Mouse (Mus musculus): ENCODE data around the gene Wwc2.
"Not testable (repeated sequence)": the region's sequence is repeated elsewhere in the genome, so short reads cannot be mapped to it uniquely, and the experiment has no call there.

The Wwc2 gene

DNA sequence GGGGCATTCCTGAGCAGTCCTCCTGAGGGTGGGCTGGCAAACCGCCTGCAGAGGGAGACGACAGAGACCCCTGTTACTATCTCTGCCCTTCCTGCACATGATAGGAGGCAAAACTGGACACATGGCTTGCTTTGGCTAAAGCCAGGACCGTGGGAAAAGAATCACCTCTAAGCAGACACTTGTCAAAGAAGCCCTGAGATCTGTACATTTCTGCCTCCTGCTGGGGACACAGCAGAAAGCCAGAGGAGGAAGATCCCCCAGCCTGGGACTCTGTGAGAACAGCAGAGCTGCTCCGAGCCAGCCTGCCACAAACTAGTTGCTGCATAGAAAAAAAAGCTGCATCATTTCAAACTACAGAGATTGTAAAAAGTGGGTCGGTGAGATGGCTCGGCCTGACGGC is 147.7 kb downstream of the Wwc2 start:
- DNase-seq: no peak

DNA sequence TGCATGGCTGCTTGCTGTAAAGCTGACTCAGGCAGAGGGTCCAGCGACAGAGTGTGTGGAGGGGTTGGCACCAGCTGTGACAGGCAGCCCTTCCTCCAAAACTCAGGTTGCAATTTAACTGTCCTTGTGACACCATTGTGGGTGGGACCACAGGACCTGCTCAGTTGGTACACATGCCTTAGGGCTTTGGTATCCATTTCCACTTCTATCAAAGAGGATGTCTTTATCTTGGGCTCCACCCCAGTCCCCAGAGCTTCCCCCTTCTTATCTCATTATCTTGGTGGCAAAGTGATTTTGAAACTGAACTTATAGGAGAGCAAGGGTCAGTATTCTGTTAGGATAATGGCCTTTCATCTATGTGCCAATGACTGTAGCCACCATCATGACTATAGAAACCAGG is 156.8 kb downstream of the Wwc2 start:
- DNase-seq: no peak

DNA sequence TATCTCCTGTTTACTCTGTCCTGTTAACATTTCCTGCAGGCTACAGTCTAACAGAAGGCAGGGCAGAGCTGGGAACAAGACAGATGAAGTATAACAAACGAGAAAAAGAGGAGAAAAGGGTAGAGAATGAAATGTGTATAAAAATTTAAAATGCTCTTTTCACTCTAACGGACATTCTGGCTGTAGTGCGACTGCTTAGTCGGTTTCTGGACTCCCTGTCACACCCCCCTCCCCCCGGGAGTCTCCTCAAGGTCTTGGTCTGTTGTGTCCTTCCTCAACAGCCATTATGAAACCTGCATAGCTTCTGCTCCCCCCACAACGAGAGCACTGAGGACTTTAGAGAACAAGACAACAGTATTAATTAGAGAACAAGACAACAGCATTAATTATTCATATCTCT is 158.1 kb downstream of the Wwc2 start:
- no peak for DNase-seq

DNA sequence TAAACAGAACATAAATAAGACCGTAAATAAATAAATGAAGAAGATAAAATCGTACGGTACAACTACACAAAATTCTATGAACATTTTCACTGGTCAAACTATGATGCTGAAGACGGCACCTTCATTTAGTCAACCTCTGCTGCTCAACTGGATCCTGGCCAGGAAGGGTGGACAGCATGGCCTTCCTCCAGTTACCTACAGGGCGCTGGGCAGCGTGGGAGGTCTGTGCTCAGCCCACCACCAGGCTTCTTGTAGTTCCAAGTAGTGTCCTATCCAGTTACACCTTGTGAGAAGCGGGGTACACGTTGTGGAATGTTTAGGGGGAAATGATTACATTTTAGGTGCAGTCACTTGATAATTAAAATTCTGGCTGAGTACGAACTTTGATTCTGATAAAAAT is 163.8 kb downstream of the Wwc2 start:
- DNase-seq: no peak

DNA sequence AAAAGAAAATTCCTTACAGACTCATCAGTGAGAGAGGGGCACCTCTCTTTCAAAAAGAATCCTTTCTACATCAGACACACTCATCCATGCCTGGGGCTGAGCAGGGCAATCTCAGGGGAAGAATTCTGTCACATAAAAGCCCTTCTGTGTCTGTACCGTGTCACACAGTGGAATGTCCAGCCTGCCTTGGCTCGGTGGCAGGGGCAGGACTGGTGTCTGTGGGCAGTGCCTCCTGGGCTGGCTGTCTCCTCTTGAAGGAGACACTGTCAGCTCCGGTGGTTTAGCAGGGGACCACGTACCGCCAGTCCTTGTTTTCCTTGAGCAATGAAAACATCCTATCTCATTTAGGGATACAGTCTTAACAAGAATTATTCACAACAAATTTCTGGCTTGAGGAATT is 165.1 kb downstream of the Wwc2 start:
- DNase-seq: no peak

DNA sequence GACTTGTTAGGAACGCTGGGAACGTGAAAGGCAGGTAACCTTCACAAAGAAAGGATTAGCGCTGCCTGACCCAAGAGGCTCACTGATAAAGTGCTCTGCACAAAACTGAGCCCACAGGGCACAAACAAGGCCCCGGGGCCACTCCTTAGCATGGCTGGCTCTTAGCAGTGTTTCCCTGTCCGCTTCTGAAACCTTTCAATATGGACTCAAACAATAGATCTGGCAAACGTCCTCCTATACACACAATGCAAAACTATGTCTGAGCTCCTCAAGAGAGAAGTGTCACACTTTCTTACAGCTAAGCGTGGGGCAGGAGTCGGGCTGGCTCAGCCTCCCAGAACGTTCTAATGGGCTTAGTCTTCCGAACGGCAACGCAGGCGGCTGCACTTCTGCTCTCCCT is 166.5 kb downstream of the Wwc2 start, which contains the start of gene Cldn22:
TSS of gene Cldn22 (plus strand) at position 301 of the 400 bp plus-strand sequence.
- no peak for DNase-seq

DNA sequence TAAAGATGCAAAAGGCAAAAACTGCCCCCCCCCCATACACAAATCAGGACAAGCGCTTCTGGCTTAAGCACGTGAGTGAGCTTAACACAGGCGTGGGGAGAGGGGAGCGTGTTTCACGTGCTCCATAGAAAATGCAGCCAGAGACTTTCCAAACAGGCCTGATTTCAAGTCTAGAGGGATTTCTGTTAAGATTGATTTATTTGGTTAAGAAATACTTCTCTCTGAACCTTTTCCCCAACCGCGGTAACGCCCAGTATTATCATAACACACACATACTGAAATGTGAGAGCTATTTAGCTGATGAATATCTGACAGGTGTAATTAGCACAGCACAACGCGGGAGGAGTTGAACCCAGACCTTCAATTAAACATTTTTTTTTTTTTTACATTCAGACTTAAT is 166.9 kb downstream of the Wwc2 start:
- DNase-seq: no peak

DNA sequence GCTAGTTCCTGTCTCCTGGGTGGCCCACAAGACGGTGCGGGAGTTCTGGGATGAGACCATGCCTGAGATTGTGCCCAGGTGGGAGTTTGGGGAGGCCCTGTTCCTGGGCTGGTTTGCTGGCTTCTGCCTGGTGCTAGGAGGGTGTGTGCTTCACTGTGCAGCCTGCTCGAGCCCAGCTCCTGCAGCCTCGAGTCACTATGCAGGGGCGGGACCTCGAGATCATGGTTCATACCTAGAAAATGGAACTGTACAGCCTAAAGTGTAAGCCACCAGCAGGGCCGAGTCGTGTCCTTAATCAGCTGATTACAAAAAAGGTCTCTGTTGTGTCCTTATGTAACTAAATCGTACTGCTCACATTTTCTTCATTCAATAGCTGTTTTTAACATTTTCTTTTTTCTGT is 168.2 kb downstream of the Wwc2 start:
- not testable (repeated sequence) for DNase-seq

DNA sequence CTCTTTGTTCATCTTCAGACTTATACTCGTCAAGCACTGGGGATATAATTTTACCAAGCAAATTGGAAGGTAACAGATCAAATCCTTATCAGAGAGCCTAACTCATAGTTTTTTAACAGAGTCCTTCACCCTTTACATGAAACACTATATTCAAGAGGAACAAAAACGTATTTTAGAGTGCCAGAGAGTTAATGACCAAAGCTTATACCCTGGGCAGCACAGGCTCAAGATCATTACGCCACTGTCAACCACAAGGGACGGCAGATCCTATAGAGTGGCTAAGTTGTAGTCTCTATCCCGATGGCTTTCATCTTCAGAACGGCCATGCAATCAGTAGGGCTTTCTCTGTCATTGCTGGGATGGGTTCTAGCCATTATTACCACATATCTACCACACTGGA is 168.9 kb downstream of the Wwc2 start, which contains the start of gene Cldn24:
TSS of gene Cldn24 (plus strand) at position 301 of the 400 bp plus-strand sequence.
- DNase-seq: no peak

DNA sequence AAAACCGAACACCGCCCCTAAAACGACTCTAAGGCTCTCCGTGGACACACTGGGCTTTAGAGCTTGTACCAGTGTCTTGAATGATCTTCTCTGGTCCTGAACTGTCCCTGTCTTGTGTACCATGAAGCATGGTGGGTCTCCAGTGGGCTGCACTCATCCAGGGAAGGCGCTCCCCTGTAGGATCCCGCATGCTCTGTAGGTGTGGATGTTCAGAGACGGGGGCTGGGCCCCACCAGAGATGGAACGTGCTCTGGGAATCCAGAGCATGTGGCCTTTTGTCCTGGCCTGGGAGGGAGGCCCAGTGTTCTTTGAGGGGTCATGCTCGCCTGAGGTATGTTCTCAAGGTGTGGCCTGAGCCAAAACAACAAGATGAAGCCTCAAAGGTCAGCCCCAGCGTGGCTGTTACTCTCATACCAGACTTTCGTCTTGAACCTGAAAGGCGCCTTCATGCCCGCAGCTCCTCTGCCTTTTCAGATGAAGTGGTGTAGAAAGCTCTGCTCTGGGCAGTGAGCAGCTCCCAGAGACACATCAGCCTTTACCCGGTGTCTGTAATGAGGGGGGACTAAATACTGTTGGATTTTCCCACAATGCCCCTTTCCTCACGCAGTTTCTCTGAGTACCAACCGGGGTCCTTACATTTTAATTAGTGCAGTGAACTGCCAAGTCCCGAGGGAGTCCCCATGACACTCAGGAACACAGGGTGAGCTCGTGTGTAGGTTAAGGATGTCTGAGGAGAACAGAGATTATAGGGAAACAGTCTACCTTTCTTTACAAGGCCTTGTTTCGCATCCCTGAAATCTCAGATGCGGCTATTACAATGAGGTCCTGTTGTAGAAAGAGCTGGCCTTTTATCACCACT is 169.6 kb downstream of the Wwc2 start:
- DNase-seq: no peak

DNA sequence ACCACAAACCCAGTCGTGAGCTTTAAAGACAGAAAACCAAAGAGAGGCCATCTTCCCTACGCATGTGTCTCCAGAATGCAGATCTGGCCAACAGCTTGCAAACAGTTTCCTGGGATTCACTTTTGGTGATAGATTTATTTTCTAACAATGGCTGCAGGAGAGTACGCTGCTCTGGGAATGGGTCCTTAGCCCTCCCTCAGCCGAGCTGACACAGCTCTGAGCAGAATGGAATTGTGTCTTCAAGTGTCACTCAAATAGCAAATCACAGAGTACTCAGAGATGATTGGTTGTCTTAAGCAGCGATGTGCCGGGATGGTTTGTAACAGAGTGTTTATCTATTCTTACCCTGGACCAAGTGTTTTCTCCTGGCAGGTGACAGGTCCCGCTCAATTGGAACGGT is 171.7 kb downstream of the Wwc2 start:
- no peak for DNase-seq

DNA sequence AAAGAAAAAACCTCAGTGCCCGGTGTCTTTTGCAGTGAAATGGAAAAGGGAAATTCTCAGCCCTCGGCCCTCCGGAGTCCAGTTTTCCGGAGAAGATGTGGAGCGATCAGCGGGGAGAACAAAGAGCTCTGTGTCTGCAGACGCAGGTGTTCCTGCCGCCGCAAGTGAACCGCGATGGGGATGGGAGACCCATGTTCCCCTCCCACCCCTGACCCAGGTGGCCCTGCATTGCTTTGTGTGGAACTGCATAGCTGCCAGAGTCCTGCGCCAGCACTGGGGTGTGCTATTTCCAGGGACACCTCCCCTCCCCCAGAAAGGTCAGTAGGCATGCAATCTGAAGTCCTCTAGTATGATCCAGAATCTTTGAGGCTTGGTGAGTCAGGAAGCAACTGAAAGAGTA is 179.5 kb downstream of the Wwc2 start:
- no peak for DNase-seq

DNA sequence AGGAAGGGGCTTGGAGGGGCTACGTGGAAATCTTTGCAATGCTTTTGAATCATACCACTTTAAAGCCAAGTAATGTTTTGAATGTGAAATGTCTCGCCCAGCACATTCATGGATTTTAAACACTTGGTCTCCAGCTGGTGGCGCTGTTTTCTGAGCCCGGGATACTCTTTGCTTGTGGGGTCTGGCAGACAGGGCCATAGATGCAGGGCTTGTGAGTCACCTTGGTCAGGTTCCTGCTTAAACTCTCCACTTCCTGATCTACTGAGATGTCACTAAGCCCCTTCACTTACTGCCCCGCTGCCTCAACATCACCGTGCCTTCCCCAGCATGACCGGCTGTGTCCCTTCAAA is 180.1 kb downstream of the Wwc2 start:
- no peak for DNase-seq

DNA sequence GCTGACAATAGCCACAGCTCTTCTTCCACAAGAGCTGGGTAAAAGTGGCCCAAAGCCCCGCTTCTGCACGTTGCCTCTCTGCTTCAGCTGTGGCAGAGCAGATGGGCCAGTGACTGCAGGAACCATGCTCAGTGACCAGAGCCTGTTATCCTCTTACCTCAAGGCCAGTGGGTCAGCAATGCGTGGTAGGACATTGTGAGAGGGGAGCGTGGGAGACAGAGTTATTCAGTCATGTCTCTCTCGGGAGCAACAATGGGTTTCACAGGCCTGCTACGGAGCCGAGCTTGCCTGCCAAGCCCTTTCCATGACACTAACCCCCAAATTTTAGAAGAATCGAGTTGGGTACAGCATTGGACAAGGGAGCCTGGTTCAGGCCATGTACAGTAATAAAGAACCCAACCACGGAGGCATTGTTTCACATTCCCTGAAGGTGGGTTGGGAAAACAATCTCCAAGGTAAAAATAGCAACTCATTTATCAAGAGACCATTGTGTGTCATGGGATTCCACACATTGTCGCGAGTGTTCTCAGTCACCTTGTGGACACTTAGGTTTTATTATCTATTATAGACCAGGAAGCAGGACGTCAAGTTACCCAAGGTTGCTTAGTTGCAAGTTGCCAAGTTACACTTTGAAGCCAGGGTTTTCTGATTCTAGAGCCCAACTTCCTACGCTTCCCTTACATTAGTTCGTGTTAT is 180.6 kb downstream of the Wwc2 start:
- no peak for DNase-seq

DNA sequence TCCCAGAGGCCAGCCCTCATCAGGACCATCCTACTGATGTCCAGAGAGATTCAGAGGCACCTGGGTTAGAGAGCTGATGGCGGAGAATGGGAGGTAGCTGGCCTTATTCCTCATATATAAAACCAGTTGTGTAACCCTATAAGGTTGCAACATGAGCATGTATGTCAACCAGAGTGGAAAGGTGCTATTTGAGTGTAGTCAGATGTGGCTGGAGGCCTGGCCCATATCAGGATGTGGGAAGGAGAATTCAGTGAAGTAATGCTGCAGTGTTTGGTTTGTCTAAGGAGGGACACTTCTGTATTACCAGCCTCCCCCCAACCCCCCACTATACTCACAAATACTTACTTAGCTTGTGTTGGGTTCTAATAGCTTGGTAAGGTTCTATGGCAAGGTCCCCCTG is 186.5 kb downstream of the Wwc2 start:
- DNase-seq: no peak

DNA sequence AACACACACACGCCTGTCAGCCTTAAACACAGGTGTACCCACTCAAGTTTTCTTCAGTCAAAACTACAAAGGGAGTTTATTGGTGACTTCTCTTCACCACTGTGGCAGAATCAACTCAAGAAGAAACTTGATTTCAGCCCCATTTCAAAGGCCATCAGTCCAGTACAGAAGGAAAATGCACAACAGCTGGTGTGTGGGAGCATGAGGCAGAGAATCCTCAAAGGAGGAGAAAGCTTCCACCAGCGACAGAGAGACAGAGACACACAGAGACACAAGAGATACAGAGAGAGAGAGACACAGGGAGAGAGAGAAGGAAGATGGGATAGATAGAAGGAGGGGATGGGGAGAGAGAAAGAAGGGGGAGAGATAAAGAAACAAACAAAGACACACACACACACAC is 188.4 kb downstream of the Wwc2 start:
- no peak for DNase-seq

DNA sequence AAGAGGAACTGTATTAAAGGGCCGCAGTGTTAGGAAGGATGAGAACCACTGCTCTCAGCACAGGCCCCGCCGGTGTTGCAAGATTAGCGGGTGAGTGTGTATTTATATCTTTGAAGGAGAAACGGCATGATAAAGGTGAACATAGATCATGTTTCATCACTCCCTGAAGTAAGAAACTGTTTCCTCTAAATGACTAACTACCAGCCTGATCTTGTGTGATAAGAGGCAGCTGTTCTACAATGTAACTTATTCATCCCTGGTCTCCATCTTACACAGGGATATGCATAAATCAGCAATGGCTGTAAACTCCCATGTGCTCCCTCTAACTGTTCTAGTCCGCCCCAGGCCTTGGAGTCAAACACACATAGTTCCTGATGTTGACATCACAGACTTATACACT is 191.3 kb downstream of the Wwc2 start:
- DNase-seq: no peak

DNA sequence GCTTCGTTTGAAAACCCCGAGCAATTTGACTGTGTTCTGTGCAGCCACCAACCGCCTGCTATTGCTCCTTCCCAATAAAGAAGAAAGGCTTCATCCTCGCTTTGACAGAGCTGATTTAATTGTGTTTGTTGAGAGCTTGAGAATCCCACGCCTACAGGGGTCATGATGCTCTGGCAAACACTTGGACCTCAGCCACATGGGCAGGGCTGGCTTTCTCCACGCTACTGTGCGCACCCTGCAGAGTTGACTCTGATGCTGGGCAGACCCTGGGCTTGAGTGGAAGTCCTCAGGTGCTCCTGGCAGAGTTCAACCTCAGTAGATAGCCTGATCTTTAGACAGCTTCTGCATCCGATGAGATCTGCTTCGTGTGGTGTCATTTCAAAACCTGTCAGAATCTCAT is 198.7 kb downstream of the Wwc2 start:
- no peak for DNase-seq

DNA sequence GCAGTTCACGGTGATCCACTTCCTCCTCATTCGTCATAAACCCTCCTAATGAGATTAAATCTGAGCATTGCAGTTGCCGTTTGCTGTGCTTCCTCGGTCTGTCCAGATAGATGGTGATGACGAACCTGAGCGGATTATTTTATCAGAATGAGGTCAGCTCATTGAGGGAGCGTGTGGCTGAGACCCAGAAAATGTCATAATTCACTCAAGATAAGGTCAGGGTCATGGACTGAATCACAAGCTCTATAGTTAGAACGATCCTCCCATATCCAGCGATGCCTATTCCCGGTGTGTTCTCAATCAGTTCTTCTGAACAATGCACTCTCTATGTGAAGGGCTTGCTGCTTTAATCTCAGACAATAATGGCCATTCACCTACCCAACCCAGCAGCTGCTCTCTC is 203.0 kb downstream of the Wwc2 start:
- DNase-seq: no peak

DNA sequence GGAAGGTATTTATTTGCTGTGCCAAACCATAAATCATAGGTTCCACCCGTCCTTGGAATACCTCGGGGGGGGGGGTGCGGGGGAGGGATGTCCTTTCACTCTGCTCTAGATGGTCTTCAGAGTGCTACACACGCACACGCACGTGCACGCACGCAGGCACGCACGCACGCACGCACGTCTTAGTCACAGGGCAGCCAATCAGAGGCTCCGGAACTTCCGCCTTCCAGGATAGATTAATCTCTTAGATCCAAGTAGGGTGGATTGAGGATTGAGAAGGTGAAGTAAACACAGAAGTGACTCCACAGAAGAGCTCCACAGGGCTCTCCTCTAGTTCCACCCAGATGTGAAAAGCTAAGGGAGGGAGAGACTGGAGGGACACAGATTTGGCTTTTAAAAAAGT is 204.4 kb downstream of the Wwc2 start:
- no peak for DNase-seq

DNA sequence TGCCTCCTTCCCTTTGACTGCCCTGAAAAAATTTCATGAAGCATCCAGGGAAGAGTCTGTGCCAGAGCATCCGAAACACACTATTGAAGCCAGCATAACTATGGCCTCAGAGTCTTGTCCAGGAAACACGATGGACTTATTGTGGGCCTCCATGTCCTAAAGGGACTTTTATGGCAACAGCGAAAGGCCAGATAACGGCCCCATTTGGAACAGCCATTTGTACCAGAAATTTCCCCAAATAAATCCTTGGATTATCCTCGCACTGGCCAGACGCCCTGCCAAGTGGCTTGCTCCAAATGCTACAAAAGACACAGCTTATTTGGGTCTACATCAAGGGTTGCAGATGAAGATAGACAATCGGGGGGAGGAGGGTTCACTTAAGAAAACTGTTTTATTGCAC is 206.3 kb downstream of the Wwc2 start:
- DNase-seq: no peak

DNA sequence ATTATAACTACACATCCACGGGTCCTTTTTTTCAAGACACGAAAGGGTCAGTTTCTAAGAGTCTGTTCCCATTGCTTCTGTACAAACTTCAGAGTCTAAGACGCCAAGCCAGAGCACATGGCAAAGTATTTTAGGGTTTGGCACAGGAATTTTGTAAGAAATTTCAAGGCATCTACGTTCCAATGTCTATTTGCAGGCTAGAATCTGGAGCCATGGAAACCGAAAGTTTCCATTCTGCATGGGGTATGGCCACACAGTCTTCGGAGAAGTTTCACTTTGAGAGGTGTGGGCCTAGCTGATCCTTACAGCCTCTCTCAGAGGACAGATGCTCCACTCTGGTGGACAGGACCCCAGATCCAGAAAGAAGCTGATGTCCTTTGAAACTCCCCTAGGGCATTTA is 206.8 kb downstream of the Wwc2 start:
- DNase-seq: peak; percentile 38

DNA sequence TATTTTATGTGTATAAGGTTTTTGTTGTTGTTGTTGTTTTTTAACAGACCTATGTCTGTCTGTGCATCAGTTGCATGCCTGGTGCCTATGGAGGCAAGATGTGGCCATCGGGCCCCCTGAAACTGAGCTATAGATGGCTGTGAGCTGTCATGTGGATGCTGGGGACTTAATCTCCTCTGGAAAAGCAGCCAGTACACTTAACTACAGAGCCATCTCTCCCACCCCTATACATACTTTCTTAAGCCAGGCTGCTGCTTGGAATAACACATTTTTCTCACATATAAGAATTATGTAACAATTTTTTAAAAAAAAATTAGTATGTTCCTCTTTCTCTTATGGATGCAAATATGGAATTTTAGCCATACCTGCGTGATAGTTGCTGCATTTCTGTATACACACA is 207.2 kb downstream of the Wwc2 start:
- no peak for DNase-seq

DNA sequence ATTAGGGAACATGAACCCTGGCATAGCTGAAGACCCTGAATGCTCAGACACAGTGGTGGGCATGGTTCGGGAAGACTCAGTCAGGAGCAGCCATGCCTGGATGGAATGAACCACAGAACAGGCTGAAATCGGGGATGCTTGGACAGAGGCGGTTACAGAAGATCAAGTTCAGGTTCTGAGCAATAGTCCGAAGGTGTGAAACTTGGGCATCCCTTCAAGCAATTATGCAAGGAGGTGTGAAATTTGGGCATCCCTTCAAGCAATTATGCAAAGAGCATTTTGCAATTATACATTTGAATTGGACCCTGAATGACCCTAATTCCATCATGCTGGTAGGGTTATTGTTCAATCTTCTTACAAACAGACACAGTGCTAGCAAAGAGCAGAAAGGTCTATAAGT is 208.8 kb downstream of the Wwc2 start:
- no peak for DNase-seq

DNA sequence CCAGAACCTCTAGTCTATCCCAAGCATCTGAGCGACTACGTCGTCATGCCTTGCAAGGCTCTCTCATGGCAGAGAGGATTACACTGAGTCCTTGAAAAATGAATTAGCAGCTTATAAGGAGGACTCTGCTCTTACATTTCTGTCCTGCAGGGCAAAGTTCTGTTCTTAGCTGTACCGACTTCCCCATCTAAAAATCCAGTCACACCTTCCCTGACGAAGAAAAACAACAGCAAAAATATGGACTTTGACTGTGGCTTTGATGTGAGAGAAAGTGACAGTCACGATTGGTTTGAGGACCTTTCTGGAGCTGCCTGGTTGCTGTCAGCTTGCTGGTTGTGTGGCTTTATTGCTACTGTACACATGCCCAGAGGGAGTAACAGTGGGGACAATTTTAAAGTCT is 211.1 kb downstream of the Wwc2 start:
- no peak for DNase-seq
